Mouse (Mus musculus): Measurements from ENCODE around the gene Dnajb2.
"Not testable (repeated sequence)": the region's sequence is repeated elsewhere in the genome, so short reads cannot be mapped to it uniquely, and the experiment has no call there.

The Dnajb2 gene

GRCm38 (mm10) chr1:75219078-75219477 lies 17.1 kb upstream of the Dnajb2 start:
- peak; percentile 87 for DNase-seq (ENCODE audit: low spot score)

GRCm38 (mm10) chr1:75219531-75219930 lies 16.7 kb upstream of the Dnajb2 start, which contains the start of gene Tuba4a:
Gene Tuba4a, minus strand, starts transcription at chr1:75219865.
- no peak for DNase-seq (ENCODE audit: low spot score)

- DNase-seq (ENCODE audit: low spot score), result no peak
Measured at GRCm38 (mm10) chr1:75221538-75221937, 14.7 kb upstream of the Dnajb2 start.

- no peak for DNase-seq (ENCODE audit: low spot score)
Measured at GRCm38 (mm10) chr1:75222926-75223325, 13.3 kb upstream of the Dnajb2 start.

GRCm38 (mm10) chr1:75223532-75223931 lies 12.7 kb upstream of the Dnajb2 start:
- DNase-seq (ENCODE audit: low spot score), result no peak

- no peak for DNase-seq (ENCODE audit: low spot score)
Measured at GRCm38 (mm10) chr1:75225473-75225872, 10.7 kb upstream of the Dnajb2 start.

- no peak for DNase-seq (ENCODE audit: low spot score)
Measured at GRCm38 (mm10) chr1:75226138-75226537, 10.1 kb upstream of the Dnajb2 start.

GRCm38 (mm10) chr1:75227653-75228052 lies 8.6 kb upstream of the Dnajb2 start:
- DNase-seq (ENCODE audit: low spot score), result no peak

GRCm38 (mm10) chr1:75229158-75229557 lies 7.0 kb upstream of the Dnajb2 start:
- DNase-seq (ENCODE audit: low spot score), result peak; percentile 38

- no peak for DNase-seq (ENCODE audit: low spot score)
Measured at GRCm38 (mm10) chr1:75230335-75230994, 5.7 kb upstream of the Dnajb2 start.

GRCm38 (mm10) chr1:75231224-75231623 lies 5.0 kb upstream of the Dnajb2 start:
- DNase-seq (ENCODE audit: low spot score), result no peak

GRCm38 (mm10) chr1:75231664-75232152 lies 4.5 kb upstream of the Dnajb2 start, which contains the start of gene A630095N17Rik:
Gene A630095N17Rik, minus strand, starts transcription at chr1:75232102.
- DNase-seq (ENCODE audit: low spot score), result no peak

- not testable (repeated sequence) for DNase-seq (ENCODE audit: low spot score)
Measured at GRCm38 (mm10) chr1:75232489-75232888, 3.7 kb upstream of the Dnajb2 start.

GRCm38 (mm10) chr1:75234606-75235005 lies 1.6 kb upstream of the Dnajb2 start:
- peak; percentile 58 for DNase-seq (ENCODE audit: low spot score)

- DNase-seq (ENCODE audit: low spot score), result no peak
Measured at GRCm38 (mm10) chr1:75239591-75239990, 3.4 kb downstream of the Dnajb2 start.

GRCm38 (mm10) chr1:75243411-75243810 lies 7.2 kb downstream of the Dnajb2 start:
- DNase-seq (ENCODE audit: low spot score), result no peak

GRCm38 (mm10) chr1:75244175-75244826 lies 8.1 kb downstream of the Dnajb2 start:
- DNase-seq (ENCODE audit: low spot score), result no peak

- DNase-seq (ENCODE audit: low spot score), result peak; percentile 50
Measured at GRCm38 (mm10) chr1:75244836-75245235, 8.6 kb downstream of the Dnajb2 start.

GRCm38 (mm10) chr1:75247071-75247930 lies 11.1 kb downstream of the Dnajb2 start:
- DNase-seq (ENCODE audit: low spot score), result no peak

GRCm38 (mm10) chr1:75248041-75248772 lies 12.0 kb downstream of the Dnajb2 start:
- no peak for DNase-seq (ENCODE audit: low spot score)

- no peak for DNase-seq (ENCODE audit: low spot score)
Measured at GRCm38 (mm10) chr1:75250498-75250897, 14.3 kb downstream of the Dnajb2 start.

All from c-Kit-positive CD71-positive TER-119-positive erythroid progenitor cells, embryonic 14.5 days (primary cell).